Mouse (Mus musculus) kidney, postnatal 10 days (tissue): ENCODE results near the gene Casp7.
"Not testable (repeated sequence)": the region's sequence is repeated elsewhere in the genome, so short reads cannot be mapped to it uniquely, and the experiment has no call there.

Experiments
- DNase-seq: peaks from one replicate; pipeline ENCODE4 v3.0.0; 2021; ENCODE audit warnings: mixed read lengths

The Casp7 gene

DNA sequence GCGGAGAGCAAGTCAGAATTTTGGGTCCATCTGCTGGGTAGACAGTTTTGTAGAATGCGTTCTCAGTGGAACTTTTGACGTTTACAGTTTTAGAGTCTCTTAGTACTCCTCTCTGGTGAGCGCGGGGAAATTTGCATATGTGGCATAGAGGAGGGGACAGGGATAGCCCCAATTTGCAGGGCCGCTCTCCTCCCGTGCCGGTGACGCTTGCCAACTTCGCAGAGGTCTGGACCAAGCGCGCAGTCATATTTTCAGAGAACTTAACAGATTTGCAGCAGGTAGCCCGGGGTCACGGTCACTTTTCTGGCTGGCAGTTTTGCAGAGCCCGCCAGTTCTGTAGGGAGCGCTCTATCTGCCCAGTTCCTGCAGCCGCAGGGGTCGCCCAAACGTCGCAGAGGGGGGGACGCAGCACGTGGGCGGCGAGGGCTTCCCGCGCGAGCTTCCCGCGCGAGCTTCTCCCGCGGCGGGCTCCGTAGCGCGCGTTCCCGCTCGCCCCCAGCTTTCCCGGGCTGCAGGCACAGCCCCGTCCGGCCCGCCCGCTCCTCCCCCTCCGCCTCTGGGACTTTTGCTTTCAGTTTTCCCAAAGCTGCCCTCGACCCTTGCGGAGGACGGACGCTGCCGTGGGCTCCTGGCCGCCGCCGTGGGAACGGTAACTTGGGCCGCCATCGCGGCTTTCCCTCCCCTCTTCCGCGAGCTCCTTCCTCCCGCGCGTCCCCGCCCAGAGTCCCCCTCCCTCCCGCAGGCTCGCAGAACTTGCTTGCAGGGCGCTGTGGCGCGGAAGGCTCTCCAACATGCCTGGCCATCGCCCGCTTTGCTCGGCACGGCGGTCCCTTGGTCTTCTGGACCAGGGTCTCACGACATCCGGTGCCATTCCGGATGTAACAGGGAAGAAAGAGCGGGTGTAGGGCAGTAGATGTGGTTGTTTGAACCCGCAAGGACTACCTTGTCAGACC is at the start of gene Casp7:
Gene Casp7 (plus strand): TSS at position 461 of the 953 bp plus-strand sequence.
- peak; percentile 86 for DNase-seq

DNA sequence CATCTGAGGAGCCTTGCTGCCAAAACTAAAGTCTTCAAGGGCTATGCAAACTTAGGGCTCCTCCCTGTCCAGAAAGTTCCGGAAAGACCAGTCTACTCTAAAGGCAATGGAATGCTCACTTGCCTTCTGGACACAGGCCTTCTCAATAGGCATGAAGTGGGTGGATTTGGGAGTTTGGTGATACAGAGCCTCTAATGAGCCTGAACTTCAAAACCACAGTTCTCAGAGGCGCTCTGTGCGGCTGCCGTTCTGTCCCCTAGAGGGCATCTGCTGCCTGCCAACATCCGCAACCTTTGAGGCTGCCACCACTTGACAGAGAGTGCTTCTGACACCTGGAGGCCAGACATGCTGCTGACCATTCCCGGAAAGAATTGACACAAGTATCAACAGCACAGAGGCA is 47.6 kb upstream of the Casp7 start:
- peak; percentile 47 for DNase-seq

DNA sequence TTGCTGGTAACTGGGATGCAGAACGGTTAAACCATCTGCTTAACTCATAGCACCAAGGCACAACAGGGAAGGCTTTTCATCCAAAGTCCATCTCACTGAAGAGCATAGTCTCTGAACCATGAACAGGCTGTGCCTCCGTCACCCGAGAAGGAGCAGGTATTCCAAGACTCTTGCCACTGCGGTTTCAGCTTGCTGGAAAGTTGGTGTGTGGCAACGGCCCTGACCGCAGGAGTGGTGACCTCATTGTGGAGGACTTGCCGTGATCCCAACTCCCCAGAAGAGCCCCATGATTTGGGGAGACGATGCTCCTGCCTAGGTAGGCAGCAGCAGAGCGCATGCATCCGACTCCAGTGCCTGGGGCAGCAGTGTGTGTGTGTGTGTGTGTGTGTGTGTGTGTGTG is 43.2 kb upstream of the Casp7 start:
- no peak for DNase-seq

DNA sequence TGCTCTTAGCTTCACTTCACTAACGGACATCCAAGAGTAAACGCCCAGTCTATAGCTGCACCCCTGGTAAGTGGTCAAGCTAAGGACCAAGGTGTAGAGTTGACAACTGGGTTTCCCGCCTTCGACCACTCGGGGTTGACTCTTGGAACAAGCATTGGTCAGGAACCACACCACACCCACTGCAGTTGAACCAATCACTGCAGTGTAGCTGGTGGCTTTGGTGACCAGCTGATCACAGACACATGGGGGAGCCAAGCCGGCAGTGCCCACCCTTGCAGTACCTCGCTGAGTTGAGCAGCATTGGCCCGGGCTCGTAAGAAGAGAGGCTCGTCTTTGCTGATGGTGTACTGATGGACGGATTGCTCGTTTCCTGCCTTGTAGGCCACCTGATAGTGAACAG is 41.7 kb upstream of the Casp7 start:
- DNase-seq = no peak

DNA sequence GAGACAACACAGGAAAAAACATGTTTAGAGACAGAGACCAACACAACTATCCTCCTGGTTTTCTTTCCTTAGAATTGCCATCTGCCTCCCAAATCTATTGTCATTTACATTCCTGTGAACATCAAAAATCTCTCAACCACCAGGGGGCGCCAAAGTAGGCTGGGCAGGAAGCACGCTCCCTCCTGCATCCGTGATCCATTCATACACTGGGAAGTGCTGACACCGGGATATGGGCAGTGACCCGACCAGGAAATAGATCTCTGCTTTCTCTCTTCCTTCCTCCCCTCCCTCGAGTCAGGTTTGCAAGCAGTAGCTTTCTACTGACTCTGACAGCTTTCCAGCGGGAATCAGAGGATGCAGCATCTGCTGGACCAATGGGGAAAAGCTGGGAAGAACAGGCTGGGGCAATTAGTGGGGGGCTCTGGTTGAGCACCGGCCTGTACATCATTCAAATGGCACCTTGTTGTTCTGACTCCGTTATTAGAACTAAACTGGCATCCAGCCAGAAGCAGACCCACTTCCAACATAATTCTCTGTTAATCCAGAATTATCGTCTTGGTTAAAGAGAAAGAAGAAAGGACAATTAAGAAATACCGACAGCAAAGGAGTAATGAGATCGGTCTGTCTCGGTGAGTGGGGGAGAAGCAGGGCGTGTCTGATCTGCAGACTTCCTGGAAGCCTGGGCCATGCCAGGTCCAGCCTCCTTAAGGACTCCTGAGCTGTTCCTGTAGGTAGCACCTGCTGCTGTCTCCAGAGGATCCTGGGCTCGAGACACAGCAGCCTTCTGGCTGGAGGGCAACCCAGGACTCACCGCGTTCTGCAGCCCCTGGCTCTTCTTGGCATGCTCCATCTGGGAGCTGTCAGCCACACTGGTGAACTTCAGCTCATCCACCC is 40.2 kb upstream of the Casp7 start:
- peak; percentile 89 for DNase-seq

DNA sequence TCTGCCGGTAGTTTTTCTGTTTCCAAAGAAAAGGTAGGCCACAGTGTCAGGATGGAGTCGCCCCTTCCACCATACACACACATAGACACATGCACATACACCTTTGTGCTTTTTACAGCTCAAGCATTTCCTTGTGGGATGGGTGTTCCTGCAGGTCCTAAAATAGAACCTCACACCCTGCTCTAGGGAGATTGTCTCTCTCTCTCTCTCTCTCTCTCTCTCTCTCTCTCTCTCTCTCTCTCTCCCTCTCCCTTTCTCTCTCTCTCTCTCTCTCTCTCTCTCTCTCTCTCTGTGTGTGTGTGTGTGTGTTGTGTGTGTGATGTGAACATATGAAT is 39.6 kb upstream of the Casp7 start:
- not testable (repeated sequence) for DNase-seq

DNA sequence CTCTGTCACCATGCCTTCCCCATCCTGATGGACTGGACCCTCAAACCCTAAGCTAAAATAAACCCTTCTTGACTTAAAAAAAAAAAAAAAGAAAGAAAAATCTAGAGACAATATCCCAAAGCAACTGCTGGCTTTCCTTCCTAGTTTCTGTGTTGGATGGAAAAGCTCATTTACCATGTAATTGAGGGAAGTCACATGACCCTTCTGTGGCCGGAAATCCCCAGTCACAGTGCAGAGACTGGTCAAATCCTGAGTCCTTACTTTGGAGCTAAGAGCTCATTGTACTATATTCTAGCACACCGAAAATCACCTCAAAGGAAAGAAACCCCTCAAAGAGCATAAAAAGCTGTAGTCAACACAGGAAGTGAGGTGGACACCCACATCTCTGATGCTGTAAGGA is 38.0 kb upstream of the Casp7 start:
- DNase-seq = no peak

DNA sequence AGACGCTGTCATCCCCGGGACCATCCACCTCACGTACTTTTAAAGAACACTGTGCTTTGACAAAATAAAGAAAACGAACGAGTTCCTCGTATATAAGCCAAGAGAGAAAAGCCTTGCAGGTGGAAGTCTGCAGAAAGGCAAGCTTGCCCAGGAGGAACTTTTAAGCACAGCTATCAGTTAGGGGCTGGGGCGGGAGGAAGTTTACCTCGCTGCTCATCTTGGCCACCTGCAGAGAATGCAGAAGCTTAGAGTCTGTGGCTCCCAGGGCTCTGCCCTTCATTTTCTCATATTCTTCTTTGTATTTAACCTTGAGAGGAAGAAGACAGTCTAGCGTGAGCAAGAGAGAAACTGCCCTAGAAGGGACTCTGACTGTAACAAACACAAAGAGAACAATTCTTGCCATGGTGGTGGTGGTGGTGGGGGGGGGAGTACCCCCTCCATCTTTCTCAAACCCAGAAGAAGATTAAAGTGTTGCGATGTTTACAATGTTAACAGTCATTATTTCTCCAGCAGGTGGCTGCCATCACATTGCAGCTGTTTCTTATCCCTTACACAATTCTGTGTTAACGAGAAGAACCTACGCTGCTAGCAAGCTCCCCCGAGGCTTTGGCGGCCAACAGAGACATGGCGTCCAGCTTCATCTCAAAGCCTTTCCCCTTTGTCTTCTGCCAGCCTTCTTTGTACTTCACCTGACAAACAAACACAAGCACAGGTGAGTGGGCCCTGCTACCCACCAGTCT is 33.0 kb upstream of the Casp7 start:
- peak; percentile 57 for DNase-seq

DNA sequence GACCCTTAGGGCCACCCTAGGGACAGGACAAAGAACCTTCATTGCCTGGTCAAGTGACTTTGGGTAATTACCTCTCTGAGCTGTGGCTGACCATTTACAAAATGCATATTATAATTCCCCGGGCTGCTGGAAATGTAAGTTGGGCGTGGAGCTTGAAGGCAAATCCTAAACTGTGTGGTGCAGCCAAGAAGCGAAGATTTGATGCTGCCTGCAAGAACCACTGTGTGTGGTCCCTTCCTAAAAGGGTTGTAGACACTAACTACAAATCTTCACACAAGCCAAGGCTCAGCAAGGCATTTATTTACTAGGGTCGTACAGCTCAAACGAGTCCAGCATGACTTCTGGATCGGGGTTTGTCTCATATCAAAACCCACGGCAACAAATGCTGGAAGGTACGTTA is 32.4 kb upstream of the Casp7 start:
- no peak for DNase-seq

DNA sequence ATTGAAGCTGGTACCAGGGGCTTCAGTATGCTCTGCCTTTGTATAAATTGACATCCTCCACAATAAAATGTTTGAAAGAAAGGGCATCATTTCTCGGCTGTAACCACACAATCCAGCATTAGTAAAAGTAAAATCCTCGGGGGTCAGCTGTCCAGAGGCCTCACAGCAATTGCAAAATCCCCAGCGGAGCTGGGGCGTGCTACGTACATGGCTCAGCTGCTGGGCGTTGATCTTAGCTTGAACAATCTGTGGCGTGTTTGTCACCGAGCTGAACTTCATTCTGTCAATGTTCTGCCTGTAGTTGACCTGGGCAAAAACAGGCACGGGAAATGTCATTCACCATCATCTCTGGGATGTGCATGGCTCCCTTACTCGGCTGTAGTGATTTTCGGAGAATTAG is 30.8 kb upstream of the Casp7 start:
- no peak for DNase-seq

DNA sequence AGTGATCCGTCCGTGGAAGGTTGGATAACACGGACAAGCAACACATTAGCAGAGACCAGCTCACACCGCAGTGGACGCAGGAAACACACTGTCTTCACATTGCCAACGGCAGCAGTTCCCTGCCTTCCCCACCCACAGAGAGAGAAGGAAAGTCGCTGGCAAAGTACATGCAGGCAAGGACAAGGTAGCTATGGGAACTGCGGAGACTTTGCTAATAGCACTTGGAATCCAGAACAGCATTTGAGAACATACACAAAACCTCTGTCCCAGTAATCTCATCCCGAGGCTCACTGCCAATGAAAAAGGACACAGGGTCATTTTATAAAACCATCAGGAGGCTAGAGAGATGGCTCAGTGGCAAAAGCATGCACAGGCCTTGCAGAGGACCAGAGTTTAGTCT is 30.3 kb upstream of the Casp7 start:
- no peak for DNase-seq

DNA sequence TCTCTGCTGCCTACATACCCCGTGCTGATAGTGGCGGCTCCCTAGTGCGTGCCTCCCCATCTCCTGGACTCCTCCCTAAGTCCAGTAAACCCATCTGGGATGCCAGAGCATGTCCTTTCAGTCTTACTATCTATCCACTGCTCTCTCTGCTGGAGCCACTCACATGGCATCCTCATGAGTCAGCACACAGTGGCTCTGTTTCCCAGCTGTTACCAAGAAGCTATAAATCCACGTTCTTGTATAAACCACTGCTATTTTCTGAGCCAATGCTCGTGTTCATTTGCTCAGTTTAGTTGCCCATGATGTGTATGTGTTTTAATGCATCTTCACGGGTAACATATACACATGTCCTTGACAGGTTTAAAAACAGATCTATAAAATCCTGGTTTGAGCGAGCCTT is 29.2 kb upstream of the Casp7 start:
- DNase-seq = no peak

DNA sequence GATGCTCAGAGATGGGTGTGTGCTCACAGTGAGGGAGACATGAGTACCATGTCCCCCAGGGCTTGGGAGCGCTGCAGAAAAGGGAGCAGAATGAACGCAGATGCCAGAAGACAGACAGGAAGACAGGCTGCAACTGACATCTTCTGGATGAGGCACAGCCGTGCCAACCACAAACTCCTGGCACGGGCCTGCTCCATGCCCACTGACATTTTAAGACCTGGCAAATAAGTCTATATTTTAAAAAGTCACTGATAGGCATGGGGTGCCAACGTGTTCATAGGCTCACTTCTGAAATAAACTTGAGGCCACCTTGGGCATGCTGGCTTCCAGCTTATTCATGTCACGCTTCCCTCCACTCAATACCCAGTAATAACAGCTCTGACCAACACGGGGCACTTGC is 28.0 kb upstream of the Casp7 start:
- no peak for DNase-seq

DNA sequence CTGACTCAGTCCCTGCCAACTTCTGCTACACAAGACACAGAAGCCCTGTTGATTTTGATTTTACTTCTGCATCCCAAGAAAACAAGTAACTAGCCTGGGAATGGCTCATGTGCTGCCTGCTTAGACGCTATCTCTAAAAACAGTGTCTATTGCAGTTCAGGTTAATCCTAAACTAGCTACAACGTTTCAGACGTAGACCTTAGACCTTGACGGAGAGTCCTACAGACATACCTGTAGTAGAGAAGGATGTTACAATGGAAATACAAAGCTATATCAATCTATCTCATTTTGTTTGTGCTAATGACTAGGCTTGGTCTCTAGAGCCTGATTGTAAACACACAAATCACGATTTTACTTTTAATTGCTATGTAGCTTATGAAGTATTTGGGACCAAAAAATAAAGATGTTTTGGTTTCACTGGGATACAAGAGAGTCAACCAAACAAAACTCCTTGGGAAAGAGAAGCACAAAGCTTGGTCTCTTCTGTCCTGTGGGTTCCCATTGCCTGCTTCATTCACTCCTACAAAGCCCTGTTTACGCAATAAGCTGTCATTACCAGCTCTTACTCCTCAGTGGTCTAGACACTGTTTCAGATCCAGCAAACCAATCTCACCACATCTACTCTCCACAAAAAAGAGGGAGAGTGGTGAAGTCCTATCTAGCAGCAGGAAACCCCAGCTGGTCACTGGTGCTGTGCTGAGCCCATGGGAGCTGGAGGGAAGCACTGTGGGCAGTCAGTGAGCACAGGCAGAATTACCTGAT is 26.4 kb upstream of the Casp7 start:
- no peak for DNase-seq

DNA sequence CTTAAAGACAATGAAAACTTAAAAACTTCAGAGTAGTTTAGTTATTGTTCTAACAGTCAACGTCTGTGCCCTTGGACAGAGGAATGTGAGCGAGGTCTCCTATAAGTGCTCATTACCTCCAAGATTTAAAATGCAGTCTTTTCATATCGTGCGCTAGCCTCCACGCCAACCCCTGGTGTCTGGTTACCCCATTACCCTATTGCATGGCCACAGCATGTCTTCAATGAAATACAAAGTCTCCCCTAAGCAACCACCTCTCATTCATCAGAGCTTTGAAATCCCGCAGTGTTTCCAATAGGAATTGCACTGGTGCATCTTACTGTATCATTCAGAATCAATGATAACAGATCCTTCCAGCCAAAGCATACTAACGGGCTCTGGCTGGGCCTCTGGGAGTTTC is 24.7 kb upstream of the Casp7 start:
- no peak for DNase-seq

DNA sequence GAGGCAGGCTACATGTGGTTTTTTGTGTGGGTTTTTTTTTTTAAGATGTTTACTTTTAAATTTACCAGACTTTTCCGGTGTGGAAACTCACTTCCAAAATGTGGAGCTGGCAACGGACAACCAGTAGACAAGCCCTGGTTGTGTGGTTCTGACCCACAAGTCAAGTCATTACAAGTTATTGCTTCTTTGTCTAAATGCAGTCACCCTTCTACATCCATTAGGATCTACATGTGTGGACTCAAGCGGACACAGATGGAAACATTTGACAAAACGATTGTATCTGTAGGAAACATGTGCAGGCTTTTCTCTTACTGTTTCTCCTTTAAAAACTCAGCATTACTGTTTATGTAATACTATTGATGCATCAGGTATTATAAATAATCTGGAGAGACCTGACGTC is 23.7 kb upstream of the Casp7 start:
- no peak for DNase-seq

DNA sequence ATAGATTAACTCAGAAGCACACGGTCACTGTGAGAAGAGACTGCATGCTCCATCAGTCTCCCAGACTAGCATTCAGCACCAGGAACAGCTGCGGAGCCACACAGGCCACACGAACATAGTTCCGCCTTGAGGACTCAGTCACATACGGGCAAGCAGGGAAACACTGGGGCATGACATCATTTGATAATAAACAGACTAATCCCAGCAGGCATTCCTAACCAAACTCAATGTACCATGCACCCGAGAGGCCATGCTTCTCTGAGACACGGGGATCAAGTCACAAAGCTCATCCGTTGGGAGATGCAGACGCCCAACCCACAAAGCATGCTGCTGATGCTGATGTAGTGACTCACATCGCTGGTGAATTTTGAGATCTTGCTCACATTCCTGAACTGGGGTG is 22.9 kb upstream of the Casp7 start:
- no peak for DNase-seq

DNA sequence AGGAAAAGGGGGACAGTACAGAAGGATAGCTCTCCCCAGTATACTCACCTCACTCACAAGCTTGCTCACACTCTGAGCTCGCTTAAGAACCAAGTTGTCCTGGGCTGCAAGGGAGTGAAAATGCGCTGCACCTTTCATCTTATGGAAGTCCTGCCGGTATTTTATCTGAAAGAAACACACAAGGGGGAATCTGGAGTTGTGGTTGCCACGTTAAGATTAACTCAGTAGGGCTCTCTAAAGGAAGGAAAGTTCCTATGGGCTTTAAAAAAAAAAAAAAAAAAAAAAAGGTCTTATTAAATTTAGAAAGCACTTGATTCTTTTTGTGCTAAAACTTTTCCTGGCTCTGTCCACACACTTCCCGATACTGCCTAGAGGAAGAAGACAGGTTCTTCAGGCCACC is 18.9 kb upstream of the Casp7 start:
- DNase-seq = no peak

DNA sequence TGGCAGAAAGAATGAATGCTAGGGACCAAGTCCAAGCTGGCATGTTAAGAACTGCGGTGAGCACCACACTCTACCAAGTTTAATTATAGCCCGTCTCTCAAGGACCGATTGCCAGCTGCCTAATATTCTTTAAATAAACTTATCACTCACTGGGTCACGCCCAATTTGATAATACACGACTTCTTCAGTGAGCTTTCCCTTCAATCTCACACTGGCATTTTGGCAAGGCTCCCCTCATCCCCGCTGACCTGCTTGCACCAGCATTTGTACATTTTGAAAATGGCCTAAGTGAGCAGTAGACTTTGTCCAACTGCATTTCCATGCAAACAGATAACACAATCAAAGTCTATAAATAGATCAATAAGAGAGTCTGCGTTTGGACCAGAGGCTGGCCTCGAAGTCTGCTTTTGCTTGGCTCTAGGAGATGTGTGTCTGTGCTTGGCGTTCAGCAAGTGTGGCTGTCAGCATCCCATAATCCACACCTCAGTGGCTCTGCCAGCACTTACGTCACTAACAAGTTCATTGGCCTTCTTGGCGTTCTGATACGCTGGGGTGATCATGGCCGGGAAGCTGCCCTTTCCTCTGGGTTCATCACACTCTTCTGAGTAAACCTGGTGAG is 18.3 kb upstream of the Casp7 start:
- no peak for DNase-seq

DNA sequence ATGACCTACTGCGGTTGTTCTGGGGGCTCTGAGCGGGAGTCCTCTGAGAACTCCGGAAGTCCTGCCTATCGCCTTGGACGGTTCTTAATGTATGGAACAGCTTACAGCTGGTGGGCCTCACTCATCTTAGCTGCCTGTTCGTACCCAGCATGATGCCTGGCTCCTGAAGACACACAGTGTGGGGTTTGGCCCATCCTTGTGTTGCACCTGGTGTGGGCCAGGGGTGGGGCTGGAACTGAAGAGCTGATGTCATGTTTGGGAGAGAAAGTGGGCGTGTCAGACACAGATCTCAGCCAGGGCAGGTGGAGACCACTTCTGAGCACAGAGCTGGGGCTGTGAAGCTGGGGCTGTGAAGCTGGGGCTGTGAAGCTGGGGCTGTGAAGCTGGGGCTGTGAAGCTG is 16.6 kb upstream of the Casp7 start:
- DNase-seq = no peak

DNA sequence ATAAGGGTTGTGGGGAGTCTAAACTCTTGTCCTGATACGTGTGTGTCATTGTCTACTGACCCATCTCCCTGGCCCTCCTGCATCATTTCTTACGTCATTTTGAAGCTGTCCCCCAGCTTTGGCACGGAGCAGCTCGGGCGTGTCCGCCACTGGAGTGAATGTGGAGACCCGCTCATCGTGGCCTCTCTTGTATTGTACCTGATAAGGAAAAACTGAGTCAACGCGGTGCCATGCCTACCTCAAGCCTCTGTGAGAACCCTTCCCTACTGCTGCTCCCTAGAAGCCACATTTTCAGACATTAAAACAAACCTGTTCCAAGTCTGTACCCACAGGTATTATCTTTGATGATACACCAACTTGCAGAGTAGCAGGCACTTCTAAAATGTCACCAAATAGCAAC is 15.5 kb upstream of the Casp7 start:
- no peak for DNase-seq

DNA sequence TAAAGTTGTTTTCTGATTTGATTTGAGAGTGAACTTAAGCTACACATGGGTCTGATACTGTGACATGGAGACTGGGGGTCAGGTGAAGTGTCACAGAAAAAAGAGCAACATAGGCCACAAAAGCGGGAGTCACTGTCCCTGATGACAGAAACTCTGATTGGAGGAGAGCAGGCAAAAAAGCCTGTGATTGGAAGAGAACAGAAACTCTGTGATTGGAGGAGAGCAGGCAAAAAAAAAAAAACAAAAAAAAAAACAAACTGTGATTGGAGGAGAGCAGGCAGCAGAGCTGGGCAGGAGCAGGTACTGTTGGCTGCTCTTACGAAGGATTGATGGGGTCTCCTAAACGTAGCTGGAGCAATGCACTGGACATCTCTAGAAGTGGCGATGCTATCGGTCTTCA is 11.4 kb upstream of the Casp7 start:
- DNase-seq = no peak
